8 mouse cellular contexts compared by ENCODE assay signal in the genomic region with DNA sequence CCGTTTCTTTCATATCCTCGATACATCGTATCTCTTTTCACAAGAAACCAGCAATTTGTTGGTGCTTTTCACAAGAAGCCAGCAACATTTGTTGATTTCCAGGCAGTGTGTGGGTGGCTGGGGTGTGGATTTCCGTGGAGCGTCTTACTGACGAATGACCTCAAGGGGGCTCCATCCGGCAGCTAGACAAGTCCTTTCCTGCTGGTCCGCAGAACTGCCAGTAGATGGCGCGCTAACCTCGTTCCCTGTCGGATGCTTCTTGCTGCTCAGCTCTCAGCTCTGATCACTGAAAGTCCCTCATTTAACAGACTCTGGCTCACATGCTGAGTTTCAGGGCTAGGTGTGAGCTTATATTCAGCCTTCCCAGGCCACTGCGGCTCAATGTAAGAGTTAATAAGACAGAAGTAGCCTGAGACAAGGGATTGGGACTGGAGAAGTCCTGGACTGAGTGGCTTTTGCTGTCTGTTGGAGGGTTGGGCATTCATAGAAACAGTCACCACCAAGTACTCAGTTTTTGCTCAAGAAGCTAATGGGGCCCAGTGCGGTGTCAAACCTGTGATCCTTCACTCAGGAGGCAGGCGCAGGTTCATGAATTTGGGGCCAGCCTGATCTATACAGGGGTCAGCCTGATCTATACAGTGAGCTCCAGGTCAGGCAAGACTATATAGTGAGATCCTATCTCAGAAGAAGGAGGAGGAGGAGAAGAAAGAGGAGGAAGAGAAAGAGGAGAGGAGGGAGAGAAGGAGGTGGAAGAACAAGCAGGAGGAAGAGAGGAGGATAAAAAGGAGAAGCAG. TPM values are rescaled to one million over a fixed set of nuclear protein-coding genes. Genes with fewer than 3 reads are reported as not detected.
DNase-seq lines count a peak whose midpoint lies in the region; ATAC-seq lines count a peak whose summit lies in the region.

No protein-coding gene starts in this region.

- peaks cover 63% of the 10 kb centered on the region for H3K27me3 ChIP-seq in midbrain, embryonic 10.5 days (ENCODE audit: low read depth, poor library complexity, severe bottlenecking)

- H3K4me3 ChIP-seq in midbrain, embryonic 10.5 days = no peak overlapping the region

- 14% methylated on average over 15 of the region's 15 CpGs for WGBS in midbrain, embryonic 10.5 days

- ATAC-seq in inflammation-experienced regulatory T-cells, adult 6 months = peak; percentile 84

- peak; percentile 96 for DNase-seq in ZHBTc4 (ENCODE audit: low read depth, low spot score)
- peak; percentile 86 to 90 for DNase-seq in cerebellum, postnatal 25 days
- peak; percentile 89 to 91 for DNase-seq in frontal cortex, postnatal 36 days (ENCODE audit: low spot score in 2 of 2)
- peak; percentile 68 to 89 for DNase-seq in left cerebral cortex, adult 9 months (ENCODE audit: low spot score in 2 of 2)
- DNase-seq in midbrain, embryonic 10.5 days (ENCODE audit: low spot score) = peak; percentile 91
- DNase-seq in right cerebral cortex, postnatal 4 days = peak; percentile 92
- peak; percentile 79 for DNase-seq in yolk sac, embryonic 10.5 days (ENCODE audit: low spot score)

- H3K36me3 ChIP-seq in midbrain, embryonic 10.5 days = no peaks in the 10 kb centered on the region

- H3K27ac ChIP-seq in midbrain, embryonic 10.5 days (replicated peaks) = peak overlapping the region; percentile 65

- peaks cover 37% of the 10 kb centered on the region for H3K4me1 ChIP-seq in midbrain, embryonic 10.5 days

- no peaks in the 10 kb centered on the region; the same call in 1 of the 2 replicates for H3K9me3 ChIP-seq in midbrain, embryonic 10.5 days (replicated peaks)

RNA-seq across cellular contexts. Expression of a gene that starts 19.0 kb away (rescaled TPM):
- polyA plus RNA-seq in inflammation-experienced regulatory T-cells, adult 6 months (2017; shearing (Covaris generic)) = under 1 TPM in 1 of 3 experiments, not detected in 2; 0.91 TPM
- polyA plus RNA-seq in midbrain, embryonic 10.5 days (2016; fragmentation: Nextera tagmentation; extraction: Ambion mirVana) = 1.4 and 1.6 TPM in 2 replicates

RNA-seq across cellular contexts. Expression of a gene that starts 54.3 kb away (rescaled TPM):
- polyA plus RNA-seq in inflammation-experienced regulatory T-cells, adult 6 months (2017; shearing (Covaris generic)) = not detected
- 33.7 and 34.4 TPM in 2 replicates for polyA plus RNA-seq in midbrain, embryonic 10.5 days (2016; fragmentation: Nextera tagmentation; extraction: Ambion mirVana)

Comparison
In these comparisons a context has a peak if more than half of its experiments do, and no peak if none do; other contexts are left out.
1. RNA of a gene that starts 54.3 kb away (polyA plus RNA-seq): 33.7 to 34.4 TPM in midbrain, embryonic 10.5 days; not detected in inflammation-experienced regulatory T-cells, adult 6 months; every median in the first group is over 10 times any median in the second.
2. Peak in every context shown above with its lines, with median percentiles within 50 percentile points of each other: DNase-seq.